ENCODE assay signal across 20 mouse cellular contexts in genomic region chr6:50244126-50244525, GRCm38 (mm10).
"Had no signal": no experiment of that assay in that cellular context is flagged by ENCODE, and none has a peak within 500 bp of the region (broad histone marks: within the 10 kb centered on the region; RNA-seq: fewer than 3 reads in every experiment).

No protein-coding gene starts in this region.

- H3K4me2 ChIP-seq: lung, embryonic 14.5 days; neural tube, embryonic 12.5 days; neural tube, embryonic 15.5 days had no signal

- H3K9ac ChIP-seq: liver, embryonic 14.5 days; liver, postnatal 0 days; lung, embryonic 14.5 days; neural tube, embryonic 12.5 days; neural tube, embryonic 15.5 days had no signal

- H3K36me3 ChIP-seq: midbrain, embryonic 10.5 days; neural tube, embryonic 12.5 days had no signal

- DNase-seq: kidney, adult 2 months; kidney, postnatal 25 days; layer of hippocampus, adult 9-11 months; liver, postnatal 0 days; lung, embryonic 14.5 days; midbrain, embryonic 14.5 days; right cerebral cortex, adult 18-20 months; right cerebral cortex, postnatal 25 days; thymus, adult 2 months; thymus, postnatal 14 days; thymus, postnatal 4 days had no signal

- H3K9me3 ChIP-seq: midbrain, embryonic 10.5 days; neural tube, embryonic 12.5 days; neural tube, embryonic 15.5 days had no signal

- H3K4me3 ChIP-seq: layer of hippocampus, adult 2 months; midbrain, embryonic 10.5 days; neural tube, embryonic 12.5 days; neural tube, embryonic 15.5 days had no signal

- H3K4me1 ChIP-seq: midbrain, embryonic 10.5 days; neural tube, embryonic 12.5 days; neural tube, embryonic 15.5 days had no signal

- ATAC-seq: liver, postnatal 0 days; lung, postnatal 0 days had no signal

- H3K27me3 ChIP-seq: neural tube, embryonic 12.5 days; neural tube, embryonic 15.5 days had no signal

- H3K27ac ChIP-seq: kidney, postnatal 0 days; layer of hippocampus, adult 2 months; liver, embryonic 14.5 days; macrophage; midbrain, embryonic 10.5 days; neural tube, embryonic 12.5 days; neural tube, embryonic 15.5 days; stomach, postnatal 0 days had no signal
